Mouse (Mus musculus) CH12.LX (cell line): ENCODE data around the gene Pias4. TPM values are rescaled to one million over a fixed set of nuclear protein-coding genes. Genes with fewer than 3 reads are reported as not detected.

Source experiments
- DNase-seq: peaks from one replicate; pipeline ENCODE4 v3.0.0-alpha.2; 2013; ENCODE audit errors: extremely low read depth
- H3K27ac ChIP-seq: 2 replicates; pipeline ENCODE4 v1.5.1; 2012; ENCODE audit warnings: low read depth, mild to moderate bottlenecking, control low read depth, moderate library complexity; ENCODE audit not compliant: insufficient read depth
- H3K27me3 ChIP-seq: replicated peaks from 2 replicates; pipeline ENCODE3; 2012; ENCODE audit warnings: inconsistent platforms
- H3K36me3 ChIP-seq, 2 experiments: replicated peaks in 1 of 2; 2 replicates each; pipeline versions ENCODE3 to v1.6.1; 2012; ENCODE audit warnings: inconsistent platforms in 1 of 2, low read length in 1 of 2, mild to moderate bottlenecking in 1 of 2, mixed read lengths in 1 of 2, moderate library complexity in 1 of 2; ENCODE audit not compliant: control insufficient read depth in 1 of 2, insufficient read depth in 1 of 2
- H3K4me1 ChIP-seq, 2 experiments: 2 replicates each; pipeline ENCODE4 v1.6.1; 2012; ENCODE audit warnings: inconsistent platforms in 1 of 2, moderate library complexity in 1 of 2; ENCODE audit not compliant: insufficient read depth in 2 of 2, control insufficient read depth in 1 of 2
- H3K4me2 ChIP-seq: 2 replicates; pipeline ENCODE4 v1.6.1; 2012; ENCODE audit warnings: low read depth, mild to moderate bottlenecking, control low read depth; ENCODE audit not compliant: poor library complexity, insufficient read depth, severe bottlenecking
- H3K4me3 ChIP-seq, 3 experiments: fragments of 150-350 bp in 1 of 3; sonication (generic) in 1 of 3; replicated peaks in 1 of 3; 2 replicates each; pipeline versions ENCODE3 to v1.5.1; 2011 to 2012; ENCODE audit warnings: low read depth in 2 of 3, low read length in 2 of 3, mild to moderate bottlenecking in 2 of 3, moderate library complexity in 2 of 3, control low read depth in 1 of 3, improper control_type of control experiment in 1 of 3, inconsistent platforms in 1 of 3, mixed read lengths in 1 of 3; ENCODE audit not compliant: poor library complexity in 1 of 3
- H3K79me2 ChIP-seq: replicated peaks from 2 replicates; pipeline ENCODE4 v1.6.1; 2012; ENCODE audit warnings: mild to moderate bottlenecking, moderate library complexity; ENCODE audit not compliant: control insufficient read depth, poor library complexity, insufficient read depth, severe bottlenecking; ENCODE audit errors: extremely low read depth
- H3K9ac ChIP-seq: 2 replicates; pipeline ENCODE4 v1.6.1; 2012; ENCODE audit warnings: low read depth, mild to moderate bottlenecking, control low read depth, moderate library complexity; ENCODE audit not compliant: insufficient read depth
- H3K9me3 ChIP-seq: replicated peaks from 2 replicates; pipeline ENCODE3; 2012; ENCODE audit warnings: low read length, inconsistent platforms, mixed read lengths
- CHD1 ChIP-seq: IDR thresholded peaks from 2 replicates; pipeline ENCODE4 v1.6.1; 2012; ENCODE audit warnings: low read depth, low read length, improper control_type of control experiment, inconsistent platforms
- CTCF ChIP-seq, 2 experiments: IDR thresholded peaks in 1 of 2; conservative IDR thresholded peaks in 1 of 2; 2 replicates each; pipeline ENCODE4 v1.5.1; 2011 to 2012; ENCODE audit warnings: low read depth in 2 of 2, low read length in 2 of 2, improper control_type of control experiment in 1 of 2, inconsistent platforms in 1 of 2, mild to moderate bottlenecking in 1 of 2, moderate library complexity in 1 of 2
- ELF1 ChIP-seq: IDR thresholded peaks from 2 replicates; pipeline ENCODE4 v1.6.1; 2014; ENCODE audit warnings: low read depth, mild to moderate bottlenecking, inconsistent platforms, low read length, improper control_type of control experiment
- MAFK ChIP-seq: IDR thresholded peaks from 2 replicates; pipeline ENCODE4 v1.6.1; 2011; ENCODE audit warnings: low read length, improper control_type of control experiment; ENCODE audit not compliant: insufficient replicate concordance
- MAX ChIP-seq: IDR thresholded peaks from 2 replicates; pipeline ENCODE4 v1.6.1; 2011; ENCODE audit warnings: low read length, improper control_type of control experiment
- MEF2A ChIP-seq: IDR thresholded peaks from 2 replicates; pipeline ENCODE4 v1.6.1; 2014; ENCODE audit warnings: low read depth, mild to moderate bottlenecking, inconsistent platforms, low read length, improper control_type of control experiment, borderline replicate concordance
- MXI1 ChIP-seq: IDR thresholded peaks from 2 replicates; pipeline ENCODE4 v1.6.1; 2011; ENCODE audit warnings: mild to moderate bottlenecking, low read depth, low read length, improper control_type of control experiment
- MYC ChIP-seq: IDR thresholded peaks from 2 replicates; pipeline ENCODE4 v1.6.1; 2011; ENCODE audit warnings: low read depth, mild to moderate bottlenecking, improper control_type of control experiment, low read length
- POLR2AphosphoS2 ChIP-seq: IDR thresholded peaks from 2 replicates; pipeline ENCODE4 v1.6.1; 2011; ENCODE audit warnings: low read depth, low read length, improper control_type of control experiment
- SIN3A ChIP-seq: IDR thresholded peaks from 2 replicates; pipeline ENCODE4 v1.6.1; 2012; ENCODE audit warnings: low read length, improper control_type of control experiment, inconsistent platforms
- TCF12 ChIP-seq: IDR thresholded peaks from 2 replicates; pipeline ENCODE4 v1.6.1; 2014; ENCODE audit warnings: low read depth, mild to moderate bottlenecking, inconsistent platforms, low read length, improper control_type of control experiment
- UBTF ChIP-seq: IDR thresholded peaks from 2 replicates; pipeline ENCODE4 v1.6.1; 2012; ENCODE audit warnings: low read depth, mild to moderate bottlenecking, inconsistent platforms, low read length, improper control_type of control experiment, moderate library complexity
- ZC3H11A ChIP-seq: IDR thresholded peaks from 2 replicates; pipeline ENCODE4 v1.6.1; 2012; ENCODE audit warnings: low read depth, mild to moderate bottlenecking, inconsistent platforms, low read length, improper control_type of control experiment
- ZNF384 ChIP-seq: IDR thresholded peaks from 2 replicates; pipeline ENCODE4 v1.6.1; 2012; ENCODE audit warnings: low read depth, low read length, improper control_type of control experiment, inconsistent platforms
- dilution Hi-C: fragments of 300-500 bp; cut with MboI; formaldehyde crosslinking; loops from 2 replicates; pipeline ENCODE4 v1.14.3; 2020; ENCODE audit warnings: low sequenced_read_pairs; ENCODE audit not compliant: extremely low pct_unique_long_range_greater_than_20kb, extremely low pct_ligation_motif_present
- in situ Hi-C: fragments of 300-500 bp; cut with MboI; formaldehyde crosslinking; loops from 3 replicates; pipeline ENCODE4 v1.14.3; 2019; ENCODE audit warnings: low sequenced_read_pairs, low pct_ligation_motif_present, low pct_unique_long_range_greater_than_20kb, mixed read lengths
- polyA plus RNA-seq: library from polyadenylated mRNA; unstranded; fragments of >175 nt; gene quantifications from 2 replicates; pipeline ENCODE4 v1.2.1, GENCODE M21; 2012; ENCODE audit warnings: low read depth; ENCODE audit not compliant: insufficient read length
- total RNA-seq, 2 experiments: library from RNA; depleted of rRNA; stranded (reverse); fragments of 300-350 nt in 1 of 2; fragments of >200 nt in 1 of 2; gene quantifications; 2 replicates each; pipeline ENCODE4 v1.2.3; 2012 to 2014

The Pias4 gene
- total and polyA plus RNA-seq, 3 experiments, result 15.3 to 33.5 (median 26.6) TPM

DNA sequence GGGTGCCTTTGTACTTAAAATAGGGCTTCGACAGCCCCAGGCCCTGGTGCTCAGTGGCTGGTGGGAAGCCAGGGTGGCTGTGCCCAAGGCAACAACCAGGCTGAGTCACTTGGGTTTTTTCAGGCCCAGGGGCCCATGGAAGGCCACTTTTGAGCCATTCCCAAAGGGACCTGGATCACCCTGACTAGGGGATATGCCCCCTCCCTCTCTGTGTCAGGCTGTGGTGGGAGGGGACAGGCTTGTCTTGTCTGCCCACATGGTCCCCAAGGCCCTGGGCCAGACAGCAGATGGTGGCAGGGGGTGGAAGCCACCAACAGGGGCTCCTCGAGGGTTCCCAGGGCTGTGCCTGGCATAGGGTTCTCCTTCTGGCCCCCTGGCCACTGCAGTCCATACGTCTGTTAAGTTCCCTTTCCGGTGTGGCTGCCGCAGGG is 25.2 kb downstream of the Pias4 start:
- peaks cover 28 to 84% of the 10 kb centered on the region in 2 experiments for H3K4me1 ChIP-seq
- H3K4me3 ChIP-seq, result no peak overlapping the region

DNA sequence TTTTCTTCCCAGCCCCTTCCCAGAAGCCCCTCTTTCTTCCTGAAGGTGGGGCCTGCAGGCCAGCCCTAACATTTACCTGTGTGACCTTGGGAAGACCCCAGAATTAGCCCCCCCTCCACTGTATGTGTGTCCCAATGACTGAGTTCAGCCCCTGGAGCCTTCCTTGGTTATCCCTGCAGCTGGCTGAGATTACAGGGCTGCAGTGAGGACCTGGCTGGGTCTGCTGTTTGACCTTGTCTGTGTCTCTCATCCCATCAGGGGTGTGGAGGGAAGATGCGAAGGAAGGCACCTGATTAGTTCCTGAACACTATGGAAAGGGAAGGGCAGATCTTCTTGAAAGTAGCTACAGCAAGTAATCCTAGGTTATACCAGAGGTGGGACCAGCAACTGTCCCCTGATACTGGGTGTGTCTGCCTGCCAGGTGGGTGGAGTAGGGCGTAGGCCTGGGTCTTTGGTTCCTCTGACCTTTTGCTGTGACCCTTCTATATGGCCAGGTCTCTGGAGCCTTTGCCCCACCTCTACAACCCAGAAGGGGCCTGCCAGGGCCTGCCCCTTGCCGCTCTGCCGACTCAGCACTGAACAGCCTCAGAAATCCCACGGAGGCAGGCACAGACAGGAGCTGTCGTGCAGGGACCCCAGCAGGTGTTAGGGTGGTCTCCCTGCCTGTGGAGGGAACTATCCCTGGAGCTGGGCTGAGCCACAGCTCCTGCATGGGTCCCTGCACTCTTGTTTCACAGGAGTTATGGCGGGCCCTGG is 26.1 kb downstream of the Pias4 start:
- Histone ChIP-seq H3K4me1 (peaks cover 28 to 75% of the 10 kb centered on the region in 2 experiments), H3K27me3 (no peaks in the 10 kb centered on the region), H3K36me3 (peaks cover 32 to 63% of the 10 kb centered on the region in 2 experiments), H3K9me3 (no peaks in the 10 kb centered on the region), H3K4me2 (peak overlapping the region; percentile 77), H3K79me2 (peaks cover 88% of the 10 kb centered on the region), H3K9ac (0 out of 2 replicates have a peak overlapping the region, but pooled peaks have one; percentile 4), H3K27ac (0 out of 2 replicates have a peak overlapping the region, but pooled peaks have one; percentile 40), H3K4me3 (no peak overlapping the region)
- in situ Hi-C loops (no loop called here), dilution Hi-C loops (no loop called here)
- DNase-seq, result no peak
- TF ChIP-seq CHD1, result 0 out of 2 replicates have a peak, but pooled peaks have one; percentile 46
- TF ChIP-seq MEF2A, result no peak
- peak; percentile 75; the same call in 1 of the 2 replicates for TF ChIP-seq MAFK
- TF ChIP-seq ELF1, result 0 out of 2 replicates have a peak, but pooled peaks have one; percentile 13
- TF ChIP-seq ZC3H11A, result no peak
- no peak for TF ChIP-seq TCF12
- TF ChIP-seq CTCF (conservative IDR thresholded peaks at IDR 0.05 in 1 of 2, IDR thresholded peaks at IDR 0.05 in 1 of 2; ENCODE audit: low read depth in 2 of 2, low read length in 2 of 2), result no peak
- TF ChIP-seq MXI1, result no peak

More for the DNA sequence above, 25.2 kb downstream of the Pias4 start:
- no peak for TF ChIP-seq POLR2AphosphoS2
- peaks cover 42 to 72% of the 10 kb centered on the region in 2 experiments for H3K36me3 ChIP-seq
- no peak overlapping the region for H3K9ac ChIP-seq
- dilution Hi-C loops, result no loop called here
- no peaks in the 10 kb centered on the region for H3K27me3 ChIP-seq
- peaks cover 97% of the 10 kb centered on the region for H3K79me2 ChIP-seq
- no peak for DNase-seq
- H3K4me2 ChIP-seq, result no peak overlapping the region
- no peak overlapping the region for H3K27ac ChIP-seq
- no peaks in the 10 kb centered on the region for H3K9me3 ChIP-seq
- in situ Hi-C loops, result no loop called here

DNA sequence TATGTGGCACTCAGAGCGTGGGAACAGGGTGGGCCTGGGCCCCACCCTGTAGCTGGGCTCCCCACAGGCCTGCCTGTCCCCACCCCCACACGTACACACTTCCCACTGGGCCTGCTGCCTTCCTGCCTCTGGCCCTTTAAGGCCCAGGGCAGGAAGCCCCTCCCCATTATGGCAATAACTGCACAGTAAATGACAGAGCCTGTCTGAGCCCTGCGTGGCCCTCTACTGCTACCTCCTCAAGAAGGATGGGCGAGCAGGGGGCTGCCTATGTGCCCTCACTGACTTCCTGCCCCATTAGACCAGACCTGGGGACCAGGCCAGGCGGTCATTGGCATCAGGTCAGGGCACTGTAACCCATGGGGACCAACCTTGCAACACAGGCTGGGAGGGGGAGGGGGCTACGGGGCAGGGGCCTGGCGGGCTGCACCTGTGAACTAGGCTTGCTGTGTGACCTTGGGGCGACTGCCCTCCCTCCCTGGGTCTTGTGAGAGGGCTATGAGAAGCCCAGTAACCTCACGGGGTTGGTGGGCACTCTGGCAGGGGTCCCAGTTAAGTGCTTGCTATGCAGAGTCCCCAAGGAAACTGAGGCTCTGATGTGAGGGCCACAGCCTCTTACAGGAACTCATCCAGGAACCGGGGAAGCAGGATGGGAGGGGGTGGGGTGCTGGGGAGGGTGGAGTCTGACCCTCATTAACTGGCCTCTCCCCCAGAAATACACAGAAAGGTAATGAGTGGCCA is 26.8 kb downstream of the Pias4 start:
- Histone ChIP-seq H3K9ac (peak overlapping the region; percentile 96), H3K4me2 (peak overlapping the region; percentile 77), H3K27ac (no peak overlapping the region), H3K9me3 (no peaks in the 10 kb centered on the region), H3K36me3 (peaks cover 27 to 56% of the 10 kb centered on the region in 2 experiments), H3K79me2 (peaks cover 80% of the 10 kb centered on the region), H3K4me1 (peaks cover 28 to 68% of the 10 kb centered on the region in 2 experiments), H3K27me3 (no peaks in the 10 kb centered on the region), H3K4me3 (peak overlapping the region; percentile 16 to 77 (median 36))
- TF ChIP-seq SIN3A (no peak), UBTF (no peak), CTCF (conservative IDR thresholded peaks at IDR 0.05 in 1 of 2, IDR thresholded peaks at IDR 0.05 in 1 of 2; ENCODE audit: low read depth in 2 of 2, low read length in 2 of 2) (no peak), MAX (no peak), MEF2A (no peak), MYC (no peak), ZNF384 (no peak)
- dilution Hi-C loops, result no loop called here
- DNase-seq, result no peak
- in situ Hi-C loops, result no loop called here
